Mouse (Mus musculus): ENCODE data around the gene Prpf6.

DNA sequence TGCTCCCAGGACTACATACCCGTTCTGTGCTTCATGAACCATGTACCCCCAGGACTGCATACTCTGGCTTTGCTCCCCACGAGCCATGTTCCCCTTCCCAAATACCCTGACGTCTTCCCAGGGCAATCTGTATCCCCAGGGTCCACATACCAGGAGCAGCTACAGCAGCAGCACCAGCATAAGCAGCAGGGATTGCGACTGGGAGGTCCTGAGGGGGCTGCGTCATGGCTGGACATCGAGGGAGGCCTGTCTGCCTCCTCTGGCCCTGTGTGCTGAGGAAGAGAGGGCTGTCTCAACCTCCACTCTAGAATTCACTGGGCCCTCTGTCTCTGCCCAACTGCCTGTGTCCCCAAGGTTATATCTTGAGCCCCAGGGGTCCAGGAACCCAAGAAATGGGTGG lies 99.4 kb downstream of the Prpf6 start:
- no peak for TF ChIP-seq POLR2A (IDR thresholded peaks at IDR 0.05; ENCODE audit: control insufficient read depth in 1 of 2, insufficient read depth in 1 of 2, low read depth in 1 of 2, low read length in 2 of 2, poor library complexity in 1 of 2)
- TF ChIP-seq E2F4 (IDR thresholded peaks at IDR 0.05; ENCODE audit: borderline replicate concordance, low read depth, low read length), result no peak
- no peak for TF ChIP-seq CTCF (IDR thresholded peaks at IDR 0.05 in 2 of 3, conservative IDR thresholded peaks at IDR 0.05 in 1 of 3; ENCODE audit: control insufficient read depth in 1 of 3, insufficient read depth in 1 of 3, low read depth in 2 of 3, low read length in 3 of 3, poor library complexity in 1 of 3, severe bottlenecking in 1 of 3)
- TF ChIP-seq MAFK (IDR thresholded peaks at IDR 0.05; ENCODE audit: borderline replicate concordance, low read depth, low read length), result no peak
- no peak for TF ChIP-seq ZC3H11A (IDR thresholded peaks at IDR 0.05; ENCODE audit: low read depth, low read length)
